Mouse (Mus musculus) CD4-positive helper T cell, adult 2 months (primary cell): Measurements from ENCODE around the gene Barx1.

Experiments
- DNase-seq: peaks from one replicate; pipeline ENCODE4 v3.0.0-alpha.2; 2012; ENCODE audit warnings: low read depth, missing footprints, low spot score

The Barx1 gene

GRCm38 (mm10) chr13:48662431-48663143 is at the start of gene Barx1:
Gene Barx1, plus strand, starts transcription at chr13:48662998.
- DNase-seq, result no peak

- DNase-seq, result no peak
These were observed 48.3 kb upstream of the Barx1 start for GRCm38 (mm10) chr13:48614525-48614924.

- DNase-seq, result no peak
These were observed 45.0 kb upstream of the Barx1 start for GRCm38 (mm10) chr13:48617774-48618173.

- no peak for DNase-seq
These were observed 43.9 kb upstream of the Barx1 start for GRCm38 (mm10) chr13:48618890-48619289.

- DNase-seq, result no peak
These were observed 37.8 kb upstream of the Barx1 start for GRCm38 (mm10) chr13:48624968-48625398.

GRCm38 (mm10) chr13:48625433-48626184 is 37.2 kb upstream of the Barx1 start, which contains the start of gene Ptpdc1:
Gene Ptpdc1, minus strand, starts transcription at chr13:48625664.
- peak; percentile 95 for DNase-seq

- DNase-seq, result no peak
These were observed 31.1 kb upstream of the Barx1 start for GRCm38 (mm10) chr13:48631691-48632090.

- no peak for DNase-seq
These were observed 25.1 kb upstream of the Barx1 start for GRCm38 (mm10) chr13:48637706-48638105.

GRCm38 (mm10) chr13:48639570-48639969 is 23.2 kb upstream of the Barx1 start:
- DNase-seq, result peak; percentile 60

- DNase-seq, result no peak
These were observed 19.7 kb upstream of the Barx1 start for GRCm38 (mm10) chr13:48643072-48643471.

- DNase-seq, result no peak
These were observed 18.8 kb upstream of the Barx1 start for GRCm38 (mm10) chr13:48643991-48644390.

GRCm38 (mm10) chr13:48646696-48647095 is 16.1 kb upstream of the Barx1 start:
- DNase-seq, result no peak

- DNase-seq, result peak; percentile 20
These were observed 12.2 kb upstream of the Barx1 start for GRCm38 (mm10) chr13:48650615-48651014.

GRCm38 (mm10) chr13:48651132-48652065 is 11.4 kb upstream of the Barx1 start:
- DNase-seq, result no peak

- DNase-seq, result peak; percentile 45
These were observed 8.7 kb upstream of the Barx1 start for GRCm38 (mm10) chr13:48653788-48654770.

- peak; percentile 21 for DNase-seq
These were observed 7.2 kb upstream of the Barx1 start for GRCm38 (mm10) chr13:48655637-48656036.

GRCm38 (mm10) chr13:48657791-48658190 is 5.0 kb upstream of the Barx1 start:
- DNase-seq, result no peak

GRCm38 (mm10) chr13:48658588-48659253 is 4.1 kb upstream of the Barx1 start:
- DNase-seq, result no peak

- no peak for DNase-seq
These were observed 3.3 kb upstream of the Barx1 start for GRCm38 (mm10) chr13:48659254-48660220.
